Mouse (Mus musculus): ENCODE measurements at regions not wholly inside any gene's neighbourhood (a gene's known extent, or its start where the extent isn't known, plus 50 kb on each side); places are given as distances from the start of the nearest gene placed in this dataset.

DNA sequence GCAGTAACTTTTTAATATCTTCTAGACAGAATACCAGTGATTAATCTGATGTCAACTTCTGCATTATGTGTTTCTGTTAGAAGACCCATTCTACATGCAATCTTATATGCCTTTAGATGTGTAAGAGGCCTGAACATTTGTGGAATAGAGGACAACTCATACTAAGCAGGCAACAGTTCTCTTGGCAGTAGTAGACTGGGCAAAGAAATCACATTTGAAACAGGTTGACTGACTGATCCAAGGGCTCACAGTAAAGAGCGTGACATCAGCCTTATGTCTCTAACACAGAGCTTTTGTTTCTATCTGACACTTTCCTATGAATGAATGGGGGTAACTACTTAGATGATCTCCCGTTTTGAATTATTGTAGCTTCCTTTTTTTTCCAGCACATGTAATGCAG lies 124.8 kb upstream of the Tom1l1 start:
- Histone ChIP-seq H3K9ac (ENCODE audit: low read length) (no peak overlapping the region), H3K27me3 (ENCODE audit: control insufficient read depth, insufficient read depth, low read length) (no peaks in the 10 kb centered on the region), H3K4me3 (ENCODE audit: low read length) (no peak overlapping the region), H3K4me2 (ENCODE audit: low read depth, low read length) (no peak overlapping the region), H3K4me1 (ENCODE audit: control insufficient read depth, insufficient read depth, low read length) (no peaks in the 10 kb centered on the region), H3K27ac (ENCODE audit: low read length) (no peak overlapping the region), H3K36me3 (ENCODE audit: control insufficient read depth, insufficient read depth) (no peaks in the 10 kb centered on the region), H3K9me3 (replicated peaks; ENCODE audit: control insufficient read depth, low read length) (no peaks in the 10 kb centered on the region)
- WGBS, result 79% methylated on average over 2 of the region's 2 CpGs
- no peak for ATAC-seq (replicated peaks; ENCODE audit: extremely low read depth, insufficient read depth, low FRiP score)

DNA sequence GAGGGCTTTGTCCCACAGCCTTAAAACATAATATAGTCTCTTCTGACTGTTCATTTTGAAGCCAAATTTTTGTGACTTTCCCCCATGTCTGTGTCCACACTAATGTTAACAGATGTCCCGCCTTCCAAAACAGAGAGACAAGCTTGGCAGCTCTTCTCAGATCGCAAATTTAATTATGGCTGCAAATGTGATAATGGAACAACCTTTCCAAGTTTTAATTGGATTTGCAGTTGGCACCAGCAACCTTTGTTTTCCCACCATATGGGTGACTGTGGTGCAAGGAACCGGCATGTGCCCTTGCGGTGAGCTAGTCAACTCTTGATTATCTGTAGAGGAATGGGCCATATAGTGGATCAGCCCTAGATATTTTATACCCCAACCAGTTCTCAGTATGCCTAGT lies 124.4 kb upstream of the Tom1l1 start:
- ATAC-seq (replicated peaks; ENCODE audit: extremely low read depth, insufficient read depth, low FRiP score), result no peak
- no peak overlapping the region for H3K4me2 ChIP-seq (ENCODE audit: low read depth, low read length)
- H3K4me1 ChIP-seq (ENCODE audit: control insufficient read depth, insufficient read depth, low read length), result no peaks in the 10 kb centered on the region
- 86% methylated on average over 4 of the region's 4 CpGs for WGBS
- H3K4me3 ChIP-seq (ENCODE audit: low read length), result no peak overlapping the region
- no peak overlapping the region for H3K27ac ChIP-seq (ENCODE audit: low read length)
- no peaks in the 10 kb centered on the region for H3K36me3 ChIP-seq (ENCODE audit: control insufficient read depth, insufficient read depth)
- H3K9me3 ChIP-seq (replicated peaks; ENCODE audit: control insufficient read depth, low read length), result no peaks in the 10 kb centered on the region
- no peaks in the 10 kb centered on the region for H3K27me3 ChIP-seq (ENCODE audit: control insufficient read depth, insufficient read depth, low read length)
- H3K9ac ChIP-seq (ENCODE audit: low read length), result no peak overlapping the region

DNA sequence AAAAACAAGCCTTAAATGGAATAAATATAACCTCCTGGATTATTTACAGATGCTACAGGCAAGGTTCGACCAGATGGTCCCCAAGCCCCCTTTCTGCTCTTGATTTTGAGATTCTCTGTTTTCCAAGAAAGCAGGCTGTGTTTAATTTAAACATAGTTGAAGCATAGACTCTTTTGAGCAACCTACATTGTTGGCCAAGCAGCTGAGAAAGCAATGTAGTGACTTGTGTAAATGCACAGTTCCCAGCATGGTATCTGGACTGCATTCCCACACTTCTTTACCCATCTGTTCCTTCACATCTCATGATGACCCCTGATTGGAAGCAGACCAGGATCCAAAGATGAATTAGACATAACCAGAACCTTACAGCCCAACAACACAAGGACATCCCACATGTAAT lies 120.3 kb upstream of the Tom1l1 start:
- no peak for ATAC-seq (replicated peaks; ENCODE audit: extremely low read depth, insufficient read depth, low FRiP score)
- no peak overlapping the region for H3K4me3 ChIP-seq (ENCODE audit: low read length)
- H3K9ac ChIP-seq (ENCODE audit: low read length), result no peak overlapping the region
- no peaks in the 10 kb centered on the region for H3K9me3 ChIP-seq (replicated peaks; ENCODE audit: control insufficient read depth, low read length)
- H3K36me3 ChIP-seq (ENCODE audit: control insufficient read depth, insufficient read depth), result no peaks in the 10 kb centered on the region
- no peaks in the 10 kb centered on the region for H3K27me3 ChIP-seq (ENCODE audit: control insufficient read depth, insufficient read depth, low read length)
- H3K4me2 ChIP-seq (ENCODE audit: low read depth, low read length), result no peak overlapping the region
- H3K27ac ChIP-seq (ENCODE audit: low read length), result no peak overlapping the region
- H3K4me1 ChIP-seq (ENCODE audit: control insufficient read depth, insufficient read depth, low read length), result no peaks in the 10 kb centered on the region
- WGBS, result 54% methylated on average over 1 of the region's 1 CpGs

DNA sequence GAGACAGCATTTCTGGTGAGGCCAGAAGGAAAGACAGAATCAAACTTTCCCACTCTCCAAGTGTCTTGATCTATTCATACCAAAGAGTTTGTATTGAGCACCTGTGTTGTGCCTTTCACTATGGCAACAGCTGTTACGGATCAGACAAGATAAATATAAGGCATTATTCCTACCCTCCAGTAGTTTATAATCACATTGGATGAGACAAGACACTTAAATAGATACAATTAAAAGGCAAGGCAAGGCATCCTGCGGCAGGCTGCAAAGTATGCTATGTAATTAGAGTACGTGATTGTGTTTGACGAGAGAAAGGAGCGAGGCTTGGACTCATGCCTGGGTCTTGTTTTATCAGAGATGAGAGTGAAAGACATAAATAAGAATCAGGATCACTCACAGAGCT lies 119.2 kb upstream of the Tom1l1 start:
- Histone ChIP-seq H3K9me3 (replicated peaks; ENCODE audit: control insufficient read depth, low read length) (no peaks in the 10 kb centered on the region), H3K4me1 (ENCODE audit: control insufficient read depth, insufficient read depth, low read length) (no peaks in the 10 kb centered on the region), H3K27me3 (ENCODE audit: control insufficient read depth, insufficient read depth, low read length) (no peaks in the 10 kb centered on the region), H3K4me2 (ENCODE audit: low read depth, low read length) (no peak overlapping the region), H3K9ac (ENCODE audit: low read length) (no peak overlapping the region), H3K36me3 (ENCODE audit: control insufficient read depth, insufficient read depth) (no peaks in the 10 kb centered on the region), H3K4me3 (ENCODE audit: low read length) (no peak overlapping the region), H3K27ac (ENCODE audit: low read length) (no peak overlapping the region)
- ATAC-seq (replicated peaks; ENCODE audit: extremely low read depth, insufficient read depth, low FRiP score), result no peak
- WGBS, result 76% methylated on average over 5 of the region's 5 CpGs

- Histone ChIP-seq H3K4me1 (ENCODE audit: control insufficient read depth, insufficient read depth, low read length) (no peaks in the 10 kb centered on the region), H3K4me3 (ENCODE audit: low read length) (no peak overlapping the region), H3K27me3 (ENCODE audit: control insufficient read depth, insufficient read depth, low read length) (no peaks in the 10 kb centered on the region), H3K9me3 (replicated peaks; ENCODE audit: control insufficient read depth, low read length) (no peaks in the 10 kb centered on the region), H3K36me3 (ENCODE audit: control insufficient read depth, insufficient read depth) (no peaks in the 10 kb centered on the region), H3K9ac (ENCODE audit: low read length) (no peak overlapping the region), H3K4me2 (ENCODE audit: low read depth, low read length) (no peak overlapping the region), H3K27ac (ENCODE audit: low read length) (no peak overlapping the region)
- ATAC-seq (replicated peaks; ENCODE audit: extremely low read depth, insufficient read depth, low FRiP score), result no peak
- 69% methylated on average over 7 of the region's 7 CpGs for WGBS
Measured at GRCm38 (mm10) chr11:90802569-90803363, 114.6 kb upstream of the Tom1l1 start.

DNA sequence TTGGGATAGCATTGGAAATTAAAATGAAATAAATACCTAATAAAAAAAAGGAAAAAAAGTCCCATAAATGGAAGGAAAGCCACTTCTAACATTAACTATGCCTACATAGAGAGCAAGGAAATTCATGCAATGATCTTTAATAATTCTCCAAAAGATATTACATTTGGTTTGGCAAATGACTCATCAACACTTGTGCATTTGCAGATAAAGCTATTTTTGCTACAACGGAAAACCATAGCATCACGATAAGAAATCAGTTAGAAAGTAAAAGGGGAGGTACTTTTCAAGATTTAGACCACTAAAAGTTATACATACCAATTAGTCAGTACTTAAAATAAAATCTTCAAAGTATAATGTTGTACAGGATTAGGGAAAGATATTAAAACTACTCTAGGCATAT lies 109.4 kb upstream of the Tom1l1 start:
- Histone ChIP-seq H3K27me3 (ENCODE audit: control insufficient read depth, insufficient read depth, low read length) (no peaks in the 10 kb centered on the region), H3K9ac (ENCODE audit: low read length) (no peak overlapping the region), H3K9me3 (replicated peaks; ENCODE audit: control insufficient read depth, low read length) (no peaks in the 10 kb centered on the region), H3K4me2 (ENCODE audit: low read depth, low read length) (no peak overlapping the region), H3K4me3 (ENCODE audit: low read length) (no peak overlapping the region), H3K27ac (ENCODE audit: low read length) (no peak overlapping the region), H3K36me3 (ENCODE audit: control insufficient read depth, insufficient read depth) (no peaks in the 10 kb centered on the region), H3K4me1 (ENCODE audit: control insufficient read depth, insufficient read depth, low read length) (no peaks in the 10 kb centered on the region)
- ATAC-seq (replicated peaks; ENCODE audit: extremely low read depth, insufficient read depth, low FRiP score), result no peak
- 73% methylated on average over 2 of the region's 2 CpGs for WGBS

GRCm38 (mm10) chr11:90783537-90783936 lies 95.4 kb upstream of the Tom1l1 start:
- Histone ChIP-seq H3K4me3 (ENCODE audit: low read length) (no peak overlapping the region), H3K27ac (ENCODE audit: low read length) (no peak overlapping the region), H3K9ac (ENCODE audit: low read length) (no peak overlapping the region), H3K27me3 (ENCODE audit: control insufficient read depth, insufficient read depth, low read length) (no peaks in the 10 kb centered on the region), H3K9me3 (replicated peaks; ENCODE audit: control insufficient read depth, low read length) (no peaks in the 10 kb centered on the region), H3K4me2 (ENCODE audit: low read depth, low read length) (peak overlapping the region; percentile 23; the same call in 1 of the 2 replicates), H3K4me1 (ENCODE audit: control insufficient read depth, insufficient read depth, low read length) (peaks cover 2% of the 10 kb centered on the region; the same call in 1 of the 2 replicates), H3K36me3 (ENCODE audit: control insufficient read depth, insufficient read depth) (no peaks in the 10 kb centered on the region)
- WGBS, result 51% methylated on average over 8 of the region's 8 CpGs
- ATAC-seq (replicated peaks; ENCODE audit: extremely low read depth, insufficient read depth, low FRiP score), result no peak

DNA sequence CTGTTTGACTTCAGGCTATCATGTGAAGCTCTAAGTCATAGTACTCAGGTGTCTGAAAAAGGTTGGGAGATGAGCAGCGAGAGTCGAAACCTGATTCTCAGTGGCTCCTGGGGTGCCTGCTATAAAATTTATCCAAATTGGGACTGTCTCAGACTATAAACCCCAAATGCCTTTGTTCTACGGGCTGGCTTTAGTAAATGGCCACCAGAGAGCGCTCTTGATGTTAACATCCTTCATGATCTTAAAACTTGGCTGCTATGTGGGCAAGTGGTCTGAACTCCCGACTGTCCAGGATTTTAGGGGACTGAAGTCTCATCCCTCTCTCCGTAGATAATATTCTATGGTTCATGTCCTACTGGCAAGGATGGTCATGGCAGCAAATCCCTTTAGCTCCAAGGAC lies 94.8 kb upstream of the Tom1l1 start:
- H3K4me1 ChIP-seq (ENCODE audit: control insufficient read depth, insufficient read depth, low read length), result peaks cover 2% of the 10 kb centered on the region; the same call in 1 of the 2 replicates
- no peaks in the 10 kb centered on the region for H3K27me3 ChIP-seq (ENCODE audit: control insufficient read depth, insufficient read depth, low read length)
- H3K4me2 ChIP-seq (ENCODE audit: low read depth, low read length), result peak overlapping the region; percentile 23; the same call in 1 of the 2 replicates
- no peak overlapping the region for H3K4me3 ChIP-seq (ENCODE audit: low read length)
- no peak overlapping the region for H3K9ac ChIP-seq (ENCODE audit: low read length)
- ATAC-seq (replicated peaks; ENCODE audit: extremely low read depth, insufficient read depth, low FRiP score), result no peak
- H3K27ac ChIP-seq (ENCODE audit: low read length), result no peak overlapping the region
- no peaks in the 10 kb centered on the region for H3K9me3 ChIP-seq (replicated peaks; ENCODE audit: control insufficient read depth, low read length)
- 35% methylated on average over 6 of the region's 6 CpGs for WGBS
- no peaks in the 10 kb centered on the region for H3K36me3 ChIP-seq (ENCODE audit: control insufficient read depth, insufficient read depth)

DNA sequence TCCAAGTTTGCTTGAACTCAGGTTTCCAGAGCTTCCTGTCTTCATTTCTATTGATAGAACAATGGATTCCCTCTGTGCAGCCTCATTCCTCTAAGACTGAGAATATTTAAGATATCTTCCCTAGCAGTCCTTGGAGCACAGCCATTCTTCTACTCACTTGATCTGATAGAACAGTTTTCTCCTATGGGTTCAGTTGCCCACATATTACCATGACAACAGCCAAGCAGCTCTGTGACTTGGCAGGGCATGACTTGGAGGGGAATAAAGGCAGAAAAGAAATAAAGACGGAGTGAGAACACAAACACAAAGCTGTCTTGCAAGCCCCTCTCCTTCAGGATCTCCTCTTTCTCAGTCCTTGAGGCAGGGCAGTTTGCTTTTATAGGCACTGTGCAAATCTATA lies 87.6 kb upstream of the Tom1l1 start:
- no peak for ATAC-seq (replicated peaks; ENCODE audit: extremely low read depth, insufficient read depth, low FRiP score)
- H3K27me3 ChIP-seq (ENCODE audit: control insufficient read depth, insufficient read depth, low read length), result no peaks in the 10 kb centered on the region
- no peaks in the 10 kb centered on the region for H3K9me3 ChIP-seq (replicated peaks; ENCODE audit: control insufficient read depth, low read length)
- H3K36me3 ChIP-seq (ENCODE audit: control insufficient read depth, insufficient read depth), result no peaks in the 10 kb centered on the region
- H3K4me3 ChIP-seq (ENCODE audit: low read length), result no peak overlapping the region
- 63% methylated on average over 1 of the region's 1 CpGs for WGBS
- no peak overlapping the region for H3K27ac ChIP-seq (ENCODE audit: low read length)
- no peaks in the 10 kb centered on the region for H3K4me1 ChIP-seq (ENCODE audit: control insufficient read depth, insufficient read depth, low read length)
- H3K4me2 ChIP-seq (ENCODE audit: low read depth, low read length), result no peak overlapping the region
- no peak overlapping the region for H3K9ac ChIP-seq (ENCODE audit: low read length)

All from heart, embryonic 16.5 days (tissue).